Mouse (Mus musculus) bone marrow, adult 2 months (tissue): ENCODE results near the gene Mgat5.

Experiments
- CTCF ChIP-seq: fragments of 200-500 bp; IDR thresholded peaks from 2 replicates; pipeline ENCODE4 v1.5.1; 2011; ENCODE audit warnings: low read length, control low read depth; ENCODE audit not compliant: control insufficient read depth, insufficient read depth
- POLR2A ChIP-seq: fragments of 200-500 bp; IDR thresholded peaks from 2 replicates; pipeline ENCODE4 v1.6.1; 2011; ENCODE audit warnings: low read depth, mild to moderate bottlenecking, control low read depth, low read length, borderline replicate concordance; ENCODE audit not compliant: control insufficient read depth

- TF ChIP-seq POLR2A (no peak), CTCF (no peak)
Measured at GRCm38 (mm10) chr1:127507042-127507650, 302.3 kb downstream of the Mgat5 start.
